Mouse (Mus musculus): ENCODE measurements around the gene Slc9c1. TPM values are rescaled to one million over a fixed set of nuclear protein-coding genes. Genes with fewer than 3 reads are reported as not detected.
"Not testable (repeated sequence)": the region's sequence is repeated elsewhere in the genome, so short reads cannot be mapped to it uniquely, and the experiment has no call there.

Gene Slc9c1
- not detected for total RNA-seq (2021)
- long read RNA-seq, experiment 1, result 0 reads
- long read RNA-seq, experiment 2, result 0 reads

DNA sequence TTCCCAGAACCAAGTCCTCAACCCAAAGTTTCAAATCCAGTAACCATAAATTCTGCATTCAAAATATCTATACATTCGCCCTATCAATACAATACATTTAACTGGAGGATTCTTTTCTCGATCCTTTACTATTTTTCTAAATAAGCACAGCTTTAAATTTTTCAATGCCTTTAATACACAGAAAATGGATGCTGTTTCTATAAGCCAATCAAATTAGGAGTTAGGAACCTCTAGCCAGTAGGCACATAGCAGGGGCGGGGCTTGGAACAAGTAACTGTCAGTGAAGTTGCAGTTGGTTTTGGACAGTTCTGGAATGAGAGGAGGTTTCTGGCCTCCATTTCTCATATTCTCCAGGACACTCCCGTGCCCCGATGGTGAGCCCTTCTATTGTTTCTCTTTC, at the start of gene Slc9c1:
TSS of gene Slc9c1 (plus strand) at position 301 of the 400 bp plus-strand sequence.
- no peak for DNase-seq (ENCODE audit: low spot score in 2 of 2)

DNA sequence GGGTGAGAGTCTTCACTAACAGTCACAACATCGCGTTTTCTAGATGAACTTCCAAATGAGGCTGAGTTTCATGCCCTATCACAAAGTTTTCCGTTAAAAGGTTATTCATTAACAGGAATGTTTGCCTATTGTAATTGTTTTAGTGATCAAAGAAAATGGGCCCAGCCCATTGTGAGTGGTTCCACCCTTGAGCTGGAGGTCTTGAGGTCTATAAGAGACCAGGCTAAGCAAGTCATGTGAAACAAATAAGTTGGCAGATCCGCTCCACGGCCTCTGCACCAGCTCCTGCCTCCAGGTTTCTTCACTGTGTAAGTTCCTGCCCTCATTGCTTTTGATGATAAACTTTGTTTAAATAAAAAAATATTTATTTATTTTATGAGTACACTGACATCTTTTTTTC, 42.2 kb upstream of the Slc9c1 start, which contains the start of gene Gm609:
TSS of gene Gm609 (minus strand) at position 43 of the 400 bp plus-strand sequence.
- DNase-seq (ENCODE audit: low spot score in 2 of 2), result no peak

DNA sequence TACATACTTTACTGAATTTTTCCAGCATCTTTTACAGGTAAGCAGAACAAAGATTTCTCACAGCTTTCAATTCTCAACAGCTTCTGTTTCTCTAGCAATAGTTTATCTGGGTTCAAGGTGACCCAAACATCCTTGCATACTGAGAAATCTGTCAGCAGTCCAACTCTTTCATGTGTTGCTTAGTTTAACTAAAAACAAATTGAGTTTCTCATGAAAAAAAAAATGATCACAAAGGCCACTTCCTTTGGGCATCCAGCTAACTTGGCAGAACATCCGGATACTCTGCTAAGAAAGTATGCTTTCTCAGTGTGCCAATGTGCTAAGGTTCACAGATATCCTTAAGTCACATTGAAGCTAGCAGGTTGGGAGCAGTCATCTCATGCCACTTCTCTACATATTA, 39.8 kb upstream of the Slc9c1 start:
- no peak for DNase-seq (ENCODE audit: low spot score in 2 of 2)

DNA sequence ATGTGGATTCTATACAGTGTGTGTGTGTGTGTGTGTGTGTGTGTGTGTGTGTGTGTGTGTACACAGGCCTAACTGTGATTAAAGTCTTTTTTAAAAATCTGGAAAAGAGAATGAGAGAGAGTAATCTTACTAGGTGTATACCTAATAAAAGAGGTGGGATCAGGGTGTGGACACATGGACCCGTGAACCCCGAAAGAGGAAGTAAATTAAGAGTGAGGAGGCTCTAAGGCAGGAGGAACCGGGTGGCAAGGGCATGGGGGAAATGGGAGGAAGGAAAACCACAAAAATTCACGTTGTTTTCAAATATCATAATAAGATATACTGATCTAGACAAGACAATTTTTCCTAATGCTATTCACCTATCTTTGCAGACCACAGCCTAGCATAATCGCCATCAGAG, 9.6 kb upstream of the Slc9c1 start:
- DNase-seq (ENCODE audit: low spot score in 2 of 2), result no peak

DNA sequence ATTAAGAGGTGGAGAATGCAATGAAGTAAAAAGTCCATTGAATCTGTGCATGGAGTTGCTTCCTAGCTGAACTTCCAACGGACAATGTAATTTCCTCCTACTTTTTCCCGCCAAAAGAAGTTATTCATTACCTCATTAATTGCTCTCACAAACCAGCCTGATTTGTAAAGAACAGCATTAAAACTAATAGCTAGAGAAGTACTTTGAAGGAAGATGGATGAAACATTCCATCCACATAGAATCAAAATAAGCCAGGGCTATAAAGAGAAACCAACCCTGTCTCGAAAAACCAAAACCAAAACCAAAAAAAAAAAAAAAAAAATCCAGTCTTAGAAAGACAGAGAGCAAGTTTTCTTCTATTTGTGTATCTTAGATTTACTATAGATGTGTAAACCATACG, 3.2 kb upstream of the Slc9c1 start, which contains the start of gene Gm17783:
TSS of gene Gm17783 (minus strand) at position 101 of the 400 bp plus-strand sequence.
- no peak for DNase-seq (ENCODE audit: low spot score in 2 of 2)

DNA sequence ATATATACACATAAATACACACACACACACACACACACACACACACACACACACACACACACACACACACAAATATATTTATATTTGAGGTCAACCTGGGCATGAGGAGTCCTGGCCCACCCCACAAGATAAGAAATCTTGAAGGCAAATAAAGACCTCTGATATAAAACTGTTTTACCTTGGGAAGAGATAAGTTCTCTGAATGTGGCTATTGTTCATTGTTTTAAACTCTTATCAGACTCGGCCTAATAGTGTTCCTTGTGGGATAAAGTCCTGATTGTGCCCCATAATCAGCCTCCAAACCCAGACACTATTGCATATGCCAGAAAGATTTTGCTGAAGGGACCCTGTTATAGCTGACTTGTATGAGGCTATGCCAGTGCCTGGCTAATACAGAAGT, 3.2 kb downstream of the Slc9c1 start:
- DNase-seq (ENCODE audit: low spot score in 2 of 2), result not testable (repeated sequence)

DNA sequence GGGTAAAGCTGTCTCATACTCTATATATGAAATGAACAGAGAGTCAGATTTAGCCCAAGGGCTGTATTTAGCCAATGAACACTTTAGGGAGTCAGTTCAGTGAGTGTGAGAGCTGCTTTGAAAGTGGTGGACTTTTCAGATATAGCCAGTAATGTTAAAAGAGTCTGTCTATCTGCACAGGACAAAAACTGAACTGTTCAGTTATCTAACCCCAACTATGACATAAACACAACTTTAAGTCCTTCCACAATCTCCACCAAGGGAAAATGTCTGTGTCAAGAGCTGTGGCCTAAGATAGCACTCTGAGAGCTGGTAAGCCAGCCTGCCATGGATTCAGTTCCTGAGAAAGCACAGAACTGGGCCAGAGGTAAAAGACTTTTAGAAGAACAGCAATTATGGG, 7.0 kb downstream of the Slc9c1 start:
- no peak for DNase-seq (ENCODE audit: low spot score in 2 of 2)

DNA sequence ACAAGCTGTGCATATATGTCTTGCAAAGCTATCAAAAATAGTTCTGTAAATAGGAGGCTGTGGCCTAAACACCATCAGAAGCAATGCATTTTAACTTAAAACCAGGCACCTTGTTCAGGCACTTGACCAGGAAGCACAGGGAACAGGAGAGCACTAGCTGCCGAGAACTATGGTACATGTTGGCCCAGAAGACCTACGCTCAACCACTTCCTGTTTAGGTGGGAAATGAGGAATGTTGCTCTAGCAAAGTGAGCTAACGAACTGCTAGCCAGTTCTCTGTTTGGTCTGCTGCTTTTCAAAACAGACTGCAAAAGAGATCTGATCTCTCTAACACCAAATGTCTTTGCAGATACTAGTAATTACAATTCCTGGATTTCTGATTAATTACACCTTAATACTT, 9.2 kb downstream of the Slc9c1 start:
- no peak for DNase-seq (ENCODE audit: low spot score in 2 of 2)

DNA sequence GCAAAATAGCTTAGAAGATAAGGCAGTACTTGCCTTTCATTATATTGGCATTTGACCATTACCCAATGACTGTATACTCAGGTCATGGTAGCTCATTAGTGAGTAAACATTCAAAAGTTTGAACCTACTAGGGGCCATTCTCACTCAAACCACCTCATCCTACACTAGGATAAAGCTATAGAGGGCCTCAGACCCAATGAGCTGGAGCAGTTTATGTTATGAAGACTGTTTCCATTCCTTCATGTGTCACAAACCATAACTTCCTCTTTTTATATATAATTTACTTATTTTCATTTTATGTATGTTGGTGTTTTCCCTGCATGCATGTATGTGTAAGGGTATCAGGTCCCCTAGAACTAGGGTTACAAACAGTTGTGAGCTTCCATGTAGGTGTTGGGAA, 12.9 kb downstream of the Slc9c1 start:
- no peak for DNase-seq (ENCODE audit: low spot score in 2 of 2)

DNA sequence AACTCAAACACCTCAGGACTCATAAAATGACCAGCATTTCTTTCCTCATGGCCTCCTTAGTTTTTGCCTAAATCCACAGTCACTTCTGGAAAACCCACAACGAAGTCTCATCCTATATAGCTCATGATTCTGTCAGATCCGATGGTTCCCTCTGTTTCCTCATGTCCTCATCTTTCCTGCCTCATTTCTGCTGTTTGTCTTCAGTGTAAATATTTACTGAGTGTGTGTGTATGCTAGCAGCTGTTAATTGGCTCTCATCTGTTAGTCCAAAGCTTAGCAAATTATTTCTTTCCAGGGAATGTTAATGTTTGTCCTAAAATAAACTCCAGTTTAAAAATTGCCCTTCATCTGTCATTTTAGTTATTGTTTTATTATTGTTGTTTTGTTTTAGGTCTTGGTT, 16.5 kb downstream of the Slc9c1 start:
- no peak for DNase-seq (ENCODE audit: low spot score in 2 of 2)

DNA sequence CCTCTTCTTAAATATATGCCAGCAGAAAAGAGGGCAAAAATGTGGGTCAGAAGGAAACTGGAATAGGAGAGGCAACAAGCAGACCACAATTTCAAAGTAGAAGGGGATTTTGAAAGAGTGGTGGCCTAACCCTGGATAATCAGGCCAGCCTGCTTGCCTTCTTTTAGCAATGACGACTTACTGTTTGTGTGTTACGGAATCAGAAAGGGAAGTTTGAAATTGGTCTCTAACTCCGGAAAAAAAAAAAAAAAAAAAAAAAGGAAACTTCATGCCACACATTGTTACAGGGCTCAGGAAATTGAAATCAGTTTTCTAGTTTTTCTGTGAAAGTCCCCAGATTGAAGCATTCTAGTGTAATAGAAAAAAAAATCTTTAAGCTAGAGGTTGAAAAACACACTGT, 26.6 kb downstream of the Slc9c1 start:
- DNase-seq (ENCODE audit: low spot score in 2 of 2), result no peak

DNA sequence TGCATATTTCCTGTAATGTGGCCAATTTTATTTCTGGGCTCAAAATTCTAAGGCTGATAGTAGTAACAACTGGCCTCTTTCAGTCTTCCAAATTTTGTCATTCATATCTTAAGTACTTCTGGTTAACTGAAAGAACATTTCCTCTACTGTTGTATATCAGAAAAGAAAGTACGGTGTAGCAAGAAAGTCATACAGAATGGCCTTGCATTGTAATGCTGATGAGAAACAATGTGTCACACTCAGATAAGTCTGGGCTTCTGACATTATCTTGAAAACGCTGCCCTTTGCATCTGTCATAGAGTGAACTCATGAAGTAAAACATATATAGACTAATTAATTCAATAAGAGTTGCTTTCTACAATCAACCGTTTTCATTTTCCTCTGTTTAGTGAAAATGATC, 37.2 kb downstream of the Slc9c1 start:
- no peak for DNase-seq (ENCODE audit: low spot score in 2 of 2)

DNA sequence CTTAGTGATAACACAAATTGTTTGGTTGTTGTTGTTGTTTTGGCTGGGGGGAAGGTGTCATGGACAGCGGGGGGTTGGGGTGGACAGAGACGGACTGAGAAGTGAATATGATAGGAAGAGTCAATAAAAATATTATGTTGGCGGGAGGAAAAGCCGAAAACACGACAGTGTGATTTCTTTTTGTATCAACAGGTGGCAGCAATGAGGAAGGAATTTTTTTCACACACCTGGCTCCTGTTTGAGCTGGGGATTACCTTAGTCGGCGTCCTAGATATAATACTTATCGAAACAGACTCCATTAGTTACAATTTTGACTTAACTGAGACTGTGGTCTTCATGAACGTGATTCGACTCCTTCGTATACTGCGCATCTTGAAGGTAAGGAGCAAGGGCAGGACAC, 44.8 kb downstream of the Slc9c1 start:
- DNase-seq (ENCODE audit: low spot score in 2 of 2), result no peak

DNA sequence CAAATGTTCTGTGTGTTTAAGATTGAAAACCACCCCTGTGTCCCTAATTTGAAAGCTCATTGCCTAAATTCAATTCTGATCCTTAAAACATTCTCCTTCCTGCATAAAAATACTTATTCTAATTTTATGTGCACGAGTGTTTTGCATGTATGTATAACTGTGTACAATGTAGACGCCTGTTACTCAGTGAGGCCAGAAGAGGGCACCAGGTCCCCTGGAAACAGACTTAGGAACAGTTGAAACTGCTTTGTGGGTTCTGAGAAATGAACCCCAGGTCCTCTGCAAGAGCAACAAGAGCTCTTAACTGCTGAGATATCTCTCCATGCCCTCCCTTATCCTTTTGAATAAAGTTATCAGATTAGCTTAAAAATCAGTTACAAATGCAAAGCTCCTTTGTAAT, 47.4 kb downstream of the Slc9c1 start:
- peak in 1 of 2 experiments; percentile 19 for DNase-seq (ENCODE audit: low spot score in 2 of 2)

DNA sequence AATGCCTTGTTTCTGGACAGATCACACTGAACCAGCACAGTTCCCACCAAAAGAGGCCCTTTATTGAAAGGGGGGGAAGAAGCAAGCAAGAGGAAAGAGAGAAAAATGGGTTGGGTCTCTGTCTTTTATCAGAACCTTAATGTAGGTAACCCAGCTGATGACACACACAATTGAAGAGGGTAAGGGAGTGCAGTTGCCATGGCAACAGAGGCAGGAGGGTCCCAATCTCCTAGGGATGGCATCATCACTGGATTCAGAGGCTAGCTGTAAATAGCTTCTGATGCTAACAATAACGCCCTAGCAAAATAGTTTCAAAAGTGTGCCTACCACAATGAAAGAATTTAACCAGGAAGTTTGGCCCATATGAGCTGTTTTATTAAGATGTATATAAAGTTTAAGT, 58.5 kb downstream of the Slc9c1 start:
- no peak for DNase-seq (ENCODE audit: low spot score in 2 of 2)

DNA sequence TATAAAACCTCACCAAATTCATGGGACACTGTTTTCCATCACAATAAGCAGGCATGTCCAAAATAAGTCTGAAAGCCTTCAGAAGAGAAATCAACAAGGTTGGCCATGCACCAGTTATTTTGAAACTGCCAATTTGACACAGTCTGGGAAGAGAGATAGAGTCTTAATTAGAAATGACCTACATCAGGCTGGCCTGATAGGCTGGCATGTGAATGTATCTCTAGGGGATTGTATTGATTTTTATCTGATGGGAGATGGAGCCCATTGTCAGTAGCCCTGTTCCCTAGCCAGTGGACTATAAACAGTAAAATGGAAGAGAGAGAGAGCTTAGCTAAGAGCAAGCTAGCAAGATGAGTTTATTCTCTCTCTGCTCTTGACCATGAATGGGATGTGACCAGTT, 60.4 kb downstream of the Slc9c1 start:
- no peak for DNase-seq (ENCODE audit: low spot score in 2 of 2)

DNA sequence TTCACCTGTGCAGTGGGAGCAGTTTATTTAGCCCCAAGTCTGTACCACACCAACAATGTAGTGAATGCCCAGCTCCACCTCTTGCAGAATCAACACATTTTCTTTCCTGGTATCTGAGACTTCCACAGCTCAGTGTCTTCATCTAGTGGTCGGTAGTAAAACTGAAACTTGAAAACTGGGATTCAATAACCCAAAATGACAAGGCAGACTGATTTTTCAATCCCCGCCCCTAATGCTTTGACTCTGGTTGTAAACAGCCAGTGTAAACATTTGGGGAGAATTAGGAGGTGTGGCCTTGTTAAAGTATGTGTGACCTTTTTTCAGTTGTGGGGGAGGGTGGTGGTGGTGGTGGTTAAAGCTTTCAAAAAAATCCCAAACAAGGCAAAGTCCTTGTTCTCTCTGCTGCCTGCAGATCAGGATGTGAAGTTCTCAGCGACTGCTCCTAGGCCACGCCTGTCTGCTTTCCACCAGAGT, 73.4 kb downstream of the Slc9c1 start:
- no peak for DNase-seq (ENCODE audit: low spot score in 2 of 2)

DNA sequence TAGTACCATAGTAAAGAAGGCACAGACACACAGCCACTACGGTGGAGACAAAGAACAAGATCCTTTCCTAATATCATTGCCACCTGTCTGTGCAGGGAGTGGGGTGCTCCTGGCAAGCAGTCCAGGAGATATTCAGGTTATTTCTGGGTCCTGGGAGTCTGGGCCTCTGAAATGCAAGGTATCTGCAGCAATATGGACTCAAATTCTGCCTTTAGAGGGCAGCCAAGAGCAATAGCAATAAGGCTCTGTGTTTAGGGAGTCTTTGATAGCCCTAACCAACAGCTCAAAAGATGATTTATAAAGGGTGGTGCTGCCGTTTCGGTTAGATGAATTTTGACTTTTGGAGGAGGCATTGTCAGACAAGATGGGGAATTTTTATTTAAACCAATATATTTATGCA, 74.2 kb downstream of the Slc9c1 start:
- peak in 1 of 2 experiments; percentile 6 for DNase-seq (ENCODE audit: low spot score in 2 of 2)

DNA sequence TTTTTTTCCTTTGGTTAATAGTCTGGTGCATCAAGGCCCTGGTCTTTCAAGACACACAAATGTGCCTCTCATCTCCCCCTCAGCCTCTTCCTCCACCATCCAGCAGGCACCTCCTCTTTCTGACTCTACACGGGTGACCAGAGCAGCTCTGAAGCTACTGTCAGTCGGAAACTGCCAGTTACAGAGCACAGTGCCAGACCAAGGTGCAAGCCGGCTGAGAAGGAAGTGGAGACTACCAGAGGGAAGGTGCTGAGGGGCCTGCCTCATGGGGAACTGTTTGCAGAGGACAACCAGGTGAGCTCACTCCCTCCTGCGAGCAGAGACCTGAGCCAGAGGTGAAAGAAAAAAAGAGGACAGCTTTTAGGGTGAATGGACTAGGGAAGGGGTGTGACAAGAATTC, 75.2 kb downstream of the Slc9c1 start, which contains the start of gene Gcsam:
TSS of gene Gcsam (plus strand) at position 114 of the 400 bp plus-strand sequence.
- no peak for DNase-seq (ENCODE audit: low spot score in 2 of 2)

DNA sequence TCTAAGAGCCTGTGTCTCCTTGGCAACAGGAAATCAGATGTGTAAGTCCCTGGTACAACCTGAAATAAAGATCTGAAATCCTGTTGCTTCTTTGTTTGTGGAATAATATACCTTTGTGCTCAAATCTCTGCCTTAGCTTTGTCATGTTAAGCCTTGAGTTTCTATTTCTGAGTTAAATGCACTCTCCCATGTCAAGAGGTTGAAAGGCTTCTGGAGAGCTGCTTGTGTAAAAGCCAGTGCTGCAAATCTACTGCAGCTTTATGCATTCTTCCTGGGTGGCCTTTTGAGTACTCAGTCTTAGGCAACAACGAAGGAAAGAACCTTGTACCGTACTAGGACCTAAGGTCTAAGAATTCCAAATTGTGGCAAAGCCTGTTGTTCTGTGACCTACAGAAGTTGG, 78.1 kb downstream of the Slc9c1 start:
- no peak for DNase-seq (ENCODE audit: low spot score in 2 of 2)

DNA sequence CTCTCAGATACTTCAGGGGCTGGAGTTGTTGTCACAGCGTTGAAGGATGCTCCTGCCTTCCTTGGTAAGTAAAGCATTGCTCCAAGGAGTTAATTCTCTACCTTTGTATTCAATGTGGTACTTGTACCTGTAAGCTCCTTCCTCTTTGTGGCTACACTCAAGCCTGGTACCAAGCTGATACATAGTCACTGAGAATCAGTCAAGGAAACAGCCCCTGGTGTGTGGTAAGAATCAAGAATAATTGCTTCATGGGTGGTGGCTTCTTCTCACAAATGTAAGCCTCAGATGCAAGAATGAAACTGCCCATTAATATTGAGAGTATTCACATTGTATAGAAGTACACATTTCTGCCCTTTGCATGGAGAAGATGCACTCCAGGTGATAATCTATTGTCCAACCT, 80.8 kb downstream of the Slc9c1 start:
- no peak for DNase-seq (ENCODE audit: low spot score in 2 of 2)

DNA sequence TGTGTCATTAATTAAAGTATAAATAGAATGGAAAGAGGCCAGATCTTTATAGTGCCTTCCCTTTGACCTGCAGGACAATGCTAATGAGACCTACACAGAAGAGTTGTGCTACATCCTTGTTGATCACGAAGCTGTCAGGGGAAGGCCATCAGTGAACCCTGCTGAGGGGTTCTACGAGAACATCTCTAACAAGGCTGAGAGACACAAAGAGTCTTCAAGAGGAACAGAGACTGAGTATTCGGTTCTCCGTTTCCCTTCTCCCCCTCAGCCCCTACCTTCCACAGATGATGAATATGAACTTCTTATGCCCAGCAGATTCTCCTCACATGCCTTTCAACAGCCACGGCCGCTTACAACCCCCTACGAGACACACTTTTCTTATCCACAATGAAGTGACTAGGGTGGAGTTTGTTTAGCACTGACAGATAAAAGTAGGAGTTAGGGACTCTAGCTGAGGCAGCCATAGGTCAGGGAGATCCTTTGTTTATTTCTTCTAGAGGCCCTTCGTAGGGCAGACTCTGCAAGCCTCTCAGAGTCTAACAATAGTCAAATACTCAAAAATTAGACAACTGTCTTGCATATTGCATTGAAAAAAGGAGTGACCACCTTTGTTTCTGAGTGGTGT, 84.8 kb downstream of the Slc9c1 start:
- DNase-seq (ENCODE audit: low spot score in 2 of 2), result no peak

DNA sequence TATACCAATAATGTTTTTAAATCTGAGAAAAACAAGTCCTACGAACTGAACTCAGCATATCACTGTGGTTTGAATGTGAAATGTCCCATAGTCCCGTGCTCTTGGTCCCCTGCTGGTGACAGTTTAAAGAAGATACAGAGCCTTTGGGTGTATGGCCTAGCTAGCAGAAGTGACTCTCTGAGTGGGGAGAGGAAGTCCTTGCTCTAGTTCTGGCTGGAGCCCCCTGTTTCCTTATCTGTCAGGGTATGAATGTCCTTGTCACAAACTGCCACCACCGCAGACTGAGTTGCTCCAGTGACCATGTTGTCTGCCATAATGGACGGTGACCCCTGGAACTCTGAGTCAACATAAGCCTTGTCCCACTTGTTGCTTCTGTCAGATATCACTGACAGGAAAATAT, 88.1 kb downstream of the Slc9c1 start:
- no peak for DNase-seq (ENCODE audit: low spot score in 2 of 2)

Data from adrenal gland, adult 18-20 months (tissue).